Mouse (Mus musculus) Muller cell, postnatal 12 days (primary cell): ENCODE results near the gene Olfr115.

Experiments used
- DNase-seq: peaks from one replicate; pipeline ENCODE4 v3.0.0-alpha.2; 2015; ENCODE audit errors: inconsistent ontology term

Olfr115 gene

DNA sequence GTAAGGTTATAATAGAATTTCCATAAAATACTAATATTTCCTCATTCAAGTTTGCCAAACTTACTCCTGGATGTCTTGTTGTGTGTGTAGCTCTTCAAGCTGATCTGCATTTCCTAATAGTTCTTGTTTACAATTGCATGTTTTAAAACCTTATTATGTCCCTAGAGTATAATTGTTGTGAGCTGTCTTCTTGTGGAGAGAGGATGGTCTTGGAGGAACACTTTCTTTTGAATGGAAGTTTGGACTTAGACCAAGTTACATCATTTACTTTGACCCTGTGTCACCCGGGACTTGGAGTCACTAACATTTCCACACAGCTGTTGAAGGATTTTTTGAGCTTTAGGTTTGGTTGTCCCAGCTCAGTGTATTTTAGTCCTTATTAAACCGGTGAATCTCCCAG is at the start of gene Olfr115, which contains the start of gene Olfr116:
Olfr115 (minus strand) TSS at position 101 of the 400 bp plus-strand sequence.
Olfr116 (minus strand) TSS at position 191 of the 400 bp plus-strand sequence.
- DNase-seq: no peak

GRCm38 (mm10) chr17:37666688-37667087 is 39.8 kb upstream of the Olfr115 start, which contains the start of gene Olfr118:
Gene Olfr118 (plus strand): TSS chr17:37666988.
- no peak for DNase-seq

DNA sequence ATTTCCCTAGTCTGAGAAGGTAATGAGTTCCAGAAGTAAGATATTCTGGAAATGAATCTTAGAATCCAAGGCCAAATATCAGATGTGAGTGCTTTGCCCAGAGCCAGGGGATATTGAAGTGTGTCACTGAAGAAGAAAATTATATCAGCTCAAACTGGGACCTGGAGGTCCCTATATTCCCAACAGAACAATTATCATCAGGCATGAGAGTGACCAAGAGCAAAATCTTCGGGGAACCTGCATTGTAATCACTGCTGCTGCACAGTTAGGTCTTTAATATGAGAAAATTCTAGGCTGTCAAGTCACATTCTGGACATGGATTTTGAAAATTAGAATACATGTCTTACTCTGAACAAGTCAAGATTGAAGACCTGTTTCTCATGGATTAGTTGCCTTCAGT is 36.8 kb upstream of the Olfr115 start, which contains the start of gene Olfr117:
Olfr117 (minus strand) TSS at position 101 of the 400 bp plus-strand sequence.
- no peak for DNase-seq

GRCm38 (mm10) chr17:37592643-37593042 is 34.3 kb downstream of the Olfr115 start, which contains the start of gene Olfr114:
Gene Olfr114 (minus strand): TSS chr17:37592743.
- DNase-seq: no peak

DNA sequence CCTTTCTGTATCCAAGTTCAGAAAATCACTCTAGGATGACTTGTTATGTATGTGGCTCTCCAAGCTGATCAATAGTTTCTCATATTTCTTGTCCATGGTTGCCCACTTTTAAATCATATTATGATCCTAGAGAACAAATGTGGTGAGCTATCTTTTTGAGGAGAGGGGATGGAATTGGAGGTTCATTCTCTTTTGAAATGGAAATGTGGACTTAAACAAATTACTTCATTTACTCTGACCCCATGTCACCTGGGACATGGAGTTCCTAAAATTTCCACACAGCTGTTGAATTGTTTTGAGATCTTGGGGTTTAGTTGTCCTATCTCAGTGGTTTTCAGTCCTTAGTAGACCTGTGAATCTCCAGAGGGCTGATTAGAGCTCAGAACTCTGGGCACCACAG is 49.3 kb downstream of the Olfr115 start, which contains the start of gene Olfr113:
Olfr113 (minus strand) TSS at position 101 of the 400 bp plus-strand sequence.
- no peak for DNase-seq

DNA sequence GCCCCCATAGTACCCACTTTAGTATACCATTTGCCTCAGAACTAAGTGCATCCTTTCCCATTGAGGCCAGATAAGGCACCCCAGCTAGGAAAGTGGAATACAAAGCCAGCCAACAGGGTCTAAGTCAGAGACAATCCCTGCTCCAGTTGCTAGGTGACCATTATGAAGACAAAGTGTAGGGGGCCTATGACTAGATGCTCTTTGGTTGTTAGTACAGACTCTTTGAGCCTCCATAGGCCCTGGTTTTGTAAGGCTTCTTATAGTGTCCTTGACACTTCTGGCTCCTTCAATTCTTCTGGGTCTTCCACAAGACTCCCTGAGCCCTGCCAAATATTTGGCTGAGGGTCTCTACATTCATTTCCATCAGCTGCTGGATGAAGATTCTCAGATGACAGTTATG is 57.6 kb downstream of the Olfr115 start, which contains the start of gene Olfr112:
Olfr112 (minus strand) TSS at position 101 of the 400 bp plus-strand sequence.
- DNase-seq: no peak
